Mouse (Mus musculus) heart, postnatal 0 days (tissue): Measurements from ENCODE around the gene Pard3.

Experiments used
- CTCF ChIP-seq: IDR thresholded peaks from 2 replicates; pipeline ENCODE4 v1.5.1; 2016; ENCODE audit warnings: antibody characterized with exemption, control low read depth, low read depth
- EP300 ChIP-seq: IDR thresholded peaks from 2 replicates; pipeline ENCODE4 v1.6.1; 2016; ENCODE audit warnings: antibody characterized with exemption, low read depth

- TF ChIP-seq EP300 (no peak), CTCF (no peak)
Measured at GRCm38 (mm10) chr8:127343115-127343514, 279.4 kb downstream of the Pard3 start.
